Mouse (Mus musculus) embryonic facial prominence, embryonic 14.5 days (tissue): Measurements from ENCODE around the gene Wdr83os. TPM values are rescaled to one million over a fixed set of nuclear protein-coding genes. Genes with fewer than 3 reads are reported as not detected.

Experiments
- ATAC-seq: fragments of 200-750 bp; cut with Nextera tagmentation; 2 replicates; pipeline ENCODE4 v1.8.0; 2017; ENCODE audit warnings: low read depth, moderate number of reproducible peaks, moderate TSS enrichment
- DNase-seq: peaks from one replicate; pipeline ENCODE4 v3.0.0-alpha.2; 2015; ENCODE audit warnings: low spot score
- H3K27ac ChIP-seq: fragments of 300-500 bp; sonication (generic); replicated peaks from 2 replicates; pipeline ENCODE4 v1.5.1; 2014; ENCODE audit warnings: low read depth, mild to moderate bottlenecking, low read length, moderate library complexity
- H3K27me3 ChIP-seq: fragments of 300-500 bp; sonication (generic); replicated peaks from 2 replicates; pipeline ENCODE4 v1.6.1; 2014; ENCODE audit warnings: low read length; ENCODE audit not compliant: control insufficient read depth, insufficient read depth
- H3K36me3 ChIP-seq: fragments of 300-500 bp; sonication (generic); 2 replicates; pipeline ENCODE4 v1.6.1; 2014; ENCODE audit warnings: low read length, mixed read lengths; ENCODE audit not compliant: control insufficient read depth, insufficient read depth
- H3K4me1 ChIP-seq: fragments of 300-500 bp; sonication (generic); 2 replicates; pipeline ENCODE4 v1.6.1; 2014; ENCODE audit warnings: antibody characterized with exemption, low read length; ENCODE audit not compliant: control insufficient read depth, insufficient read depth
- H3K4me2 ChIP-seq: fragments of 300-500 bp; sonication (generic); 2 replicates; pipeline ENCODE4 v1.6.1; 2014; ENCODE audit warnings: low read depth, mild to moderate bottlenecking, low read length, moderate library complexity, mixed read lengths
- H3K4me3 ChIP-seq: fragments of 300-500 bp; sonication (generic); 2 replicates; pipeline ENCODE4 v1.5.1; 2014; ENCODE audit warnings: low read depth, mild to moderate bottlenecking, low read length
- H3K9ac ChIP-seq: fragments of 300-500 bp; sonication (generic); 2 replicates; pipeline ENCODE4 v1.6.1; 2014; ENCODE audit warnings: low read depth, mild to moderate bottlenecking, low read length, moderate library complexity, mixed read lengths
- H3K9me3 ChIP-seq: fragments of 300-500 bp; sonication (generic); 2 replicates; pipeline ENCODE4 v1.6.1; 2016; ENCODE audit warnings: low read length; ENCODE audit not compliant: control insufficient read depth
- WGBS: fragments of 180-500 bp; shearing (Covaris S2); extraction: QIAGEN DNeasy Blood & Tissue Kit; methylation state at CpG from one replicate; pipeline ENCODE4 v1.1.7; 2014; 5-methylcytosine and 5-hydroxymethylcytosine counted together
- polyA plus RNA-seq: library from polyadenylated mRNA; unstranded; fragments of >200 nt; fragmentation: Nextera tagmentation; extraction: Ambion mirVana; gene quantifications from 2 replicates; pipeline ENCODE4 v1.2.1, GENCODE M21; 2014

Gene Wdr83os
- polyA plus RNA-seq = 125 and 127 TPM in 2 replicates

DNA sequence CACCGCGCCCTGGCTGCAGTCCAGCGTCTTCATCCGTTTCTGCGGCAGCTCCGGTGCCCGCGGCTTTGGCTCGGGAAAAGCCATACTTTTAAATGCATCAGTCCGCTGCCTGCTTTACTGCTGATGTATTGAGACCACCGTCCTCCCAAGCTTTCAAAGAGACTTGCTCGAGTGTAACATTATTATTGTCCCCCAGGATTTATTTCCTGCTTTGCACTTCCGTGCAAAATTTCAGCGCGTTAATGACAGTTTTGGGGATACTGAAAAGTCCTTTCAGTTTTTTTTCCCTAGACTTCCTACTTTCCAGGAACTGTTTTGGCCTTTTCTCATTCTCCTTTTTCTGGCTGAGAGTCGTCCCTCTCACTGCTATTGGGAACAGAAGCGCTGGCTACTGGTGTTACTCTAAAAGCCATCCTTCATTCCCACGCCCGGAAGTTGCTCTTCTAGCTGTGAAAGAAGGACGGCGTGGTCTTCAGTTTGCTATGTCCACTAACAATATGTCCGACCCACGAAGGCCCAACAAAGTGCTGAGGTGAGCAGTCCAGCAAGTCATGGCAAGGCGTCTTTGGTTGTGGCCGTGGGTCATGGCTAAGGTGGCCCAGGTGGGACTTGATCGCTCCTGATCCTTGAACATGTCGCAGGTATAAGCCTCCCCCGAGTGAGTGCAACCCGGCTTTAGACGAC lies at the start of gene Wdr83os:
Wdr83os (plus strand) TSS at position 209 of the 684 bp plus-strand sequence.
- no peaks in the 10 kb centered on the region for H3K9me3 ChIP-seq
- peak within 1 kb of the TSS; percentile 75 for H3K4me3 ChIP-seq
- peaks cover 16% of the 10 kb centered on the region for H3K4me1 ChIP-seq
- peak within 1 kb of the TSS; percentile 87 for H3K4me2 ChIP-seq
- H3K36me3 ChIP-seq = peaks cover 33% of the 10 kb centered on the region
- peak within 1 kb of the TSS; percentile 72 for H3K27ac ChIP-seq
- peak; percentile 16; the same call in 1 of the 2 replicates for ATAC-seq
- peak within 1 kb of the TSS; percentile 81 for H3K9ac ChIP-seq
- WGBS = under 1% methylated on average over 30 of the region's 30 CpGs
- H3K27me3 ChIP-seq = no peaks in the 10 kb centered on the region
- DNase-seq = peak; percentile 84

DNA sequence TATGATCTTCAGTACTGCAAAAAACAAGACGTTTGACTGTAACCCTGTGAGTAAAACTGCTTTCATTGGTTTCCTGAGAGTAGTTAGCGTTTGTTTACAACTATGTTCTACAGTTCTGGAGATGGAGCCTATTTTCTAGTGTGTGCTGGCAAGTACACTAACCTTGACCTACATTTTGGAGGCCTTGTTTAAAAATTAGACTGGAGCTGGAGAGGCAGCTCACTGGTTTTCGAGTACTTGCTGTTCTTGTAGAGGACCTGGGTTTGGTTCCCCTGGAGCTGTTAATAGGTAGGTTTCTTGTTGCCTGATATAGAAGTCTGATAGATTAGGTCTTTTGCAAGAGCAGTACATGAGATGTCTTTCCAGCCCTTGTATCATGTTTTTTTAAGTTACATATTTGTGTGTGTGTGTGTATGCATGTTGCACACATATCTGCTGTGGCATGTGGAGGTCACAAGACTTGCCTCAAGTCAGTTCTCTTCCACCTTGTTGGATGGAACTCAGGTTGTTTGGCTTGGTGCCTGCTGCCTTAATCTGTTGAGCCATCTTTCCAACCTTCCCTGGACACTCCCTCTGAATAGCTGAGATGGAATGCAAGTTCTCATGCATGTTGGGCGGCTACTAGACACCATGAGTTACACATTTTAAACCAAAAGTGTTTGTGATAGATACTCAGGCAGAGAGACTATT lies 47.8 kb upstream of the Wdr83os start:
- Histone ChIP-seq H3K4me1 (peaks cover 22% of the 10 kb centered on the region), H3K4me3 (no peak overlapping the region), H3K9ac (no peak overlapping the region), H3K36me3 (peaks cover 51% of the 10 kb centered on the region), H3K4me2 (no peak overlapping the region), H3K27me3 (no peaks in the 10 kb centered on the region), H3K9me3 (no peaks in the 10 kb centered on the region), H3K27ac (no peak overlapping the region)
- DNase-seq (no peak), ATAC-seq (no peak)
- WGBS = 86% methylated on average over 4 of the region's 4 CpGs

DNA sequence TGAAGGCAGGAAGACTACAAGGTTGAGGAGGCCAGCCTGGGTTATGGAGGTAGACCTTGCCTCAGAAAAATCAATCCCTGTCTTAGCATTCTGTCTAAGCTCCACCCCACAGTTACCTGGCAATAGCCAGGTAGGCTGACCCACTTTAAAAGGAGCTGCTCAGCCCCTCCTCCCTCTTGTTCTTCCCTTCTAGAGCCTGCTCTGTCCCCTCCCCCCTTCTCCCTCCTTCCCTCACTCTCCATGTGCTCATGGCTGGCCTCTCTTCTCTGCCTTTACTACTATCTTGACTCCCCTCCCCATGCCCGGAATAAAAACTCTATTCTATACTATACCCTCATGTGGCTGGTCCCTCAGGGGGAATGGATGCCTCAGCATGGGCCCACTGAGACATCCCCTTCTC lies 46.7 kb upstream of the Wdr83os start:
- H3K4me1 ChIP-seq = peaks cover 18% of the 10 kb centered on the region
- ATAC-seq = no peak
- peaks cover 50% of the 10 kb centered on the region for H3K36me3 ChIP-seq
- H3K4me2 ChIP-seq = no peak overlapping the region
- no peak for DNase-seq
- H3K9ac ChIP-seq = no peak overlapping the region
- no peaks in the 10 kb centered on the region for H3K9me3 ChIP-seq
- no peak overlapping the region for H3K27ac ChIP-seq
- no peak overlapping the region for H3K4me3 ChIP-seq
- H3K27me3 ChIP-seq = no peaks in the 10 kb centered on the region
- WGBS = 67% methylated on average over 1 of the region's 1 CpGs

DNA sequence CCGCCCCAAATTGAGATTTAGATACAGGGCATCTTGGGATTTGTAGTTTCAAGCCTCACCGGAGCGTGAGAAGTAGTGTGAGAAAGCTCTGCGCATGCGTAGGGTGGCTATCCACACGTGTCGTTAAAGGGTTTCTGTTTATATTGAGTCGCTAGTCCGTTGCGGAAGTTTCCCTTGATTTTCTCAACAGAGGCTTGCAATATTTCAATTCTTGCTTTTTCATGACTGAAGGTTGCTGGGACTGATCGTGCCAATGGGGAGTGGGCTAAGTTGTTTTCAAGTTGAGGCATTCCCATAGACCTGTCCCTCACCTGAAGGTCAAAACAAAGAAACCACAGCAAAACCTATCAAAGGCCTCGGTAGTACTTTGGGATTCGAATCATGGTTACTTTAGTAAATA lies 45.8 kb upstream of the Wdr83os start:
- Histone ChIP-seq H3K4me3 (peak overlapping the region; percentile 80), H3K4me2 (peak overlapping the region; percentile 91), H3K36me3 (peaks cover 42% of the 10 kb centered on the region), H3K27ac (0 out of 2 replicates have a peak overlapping the region, but pooled peaks have one; percentile 18), H3K4me1 (peaks cover 18% of the 10 kb centered on the region), H3K9me3 (no peaks in the 10 kb centered on the region), H3K9ac (peak overlapping the region; percentile 80; the same call in 1 of the 2 replicates), H3K27me3 (no peaks in the 10 kb centered on the region)
- ATAC-seq (no peak), DNase-seq (peak; percentile 94)
- WGBS = 7% methylated on average over 12 of the region's 13 CpGs

DNA sequence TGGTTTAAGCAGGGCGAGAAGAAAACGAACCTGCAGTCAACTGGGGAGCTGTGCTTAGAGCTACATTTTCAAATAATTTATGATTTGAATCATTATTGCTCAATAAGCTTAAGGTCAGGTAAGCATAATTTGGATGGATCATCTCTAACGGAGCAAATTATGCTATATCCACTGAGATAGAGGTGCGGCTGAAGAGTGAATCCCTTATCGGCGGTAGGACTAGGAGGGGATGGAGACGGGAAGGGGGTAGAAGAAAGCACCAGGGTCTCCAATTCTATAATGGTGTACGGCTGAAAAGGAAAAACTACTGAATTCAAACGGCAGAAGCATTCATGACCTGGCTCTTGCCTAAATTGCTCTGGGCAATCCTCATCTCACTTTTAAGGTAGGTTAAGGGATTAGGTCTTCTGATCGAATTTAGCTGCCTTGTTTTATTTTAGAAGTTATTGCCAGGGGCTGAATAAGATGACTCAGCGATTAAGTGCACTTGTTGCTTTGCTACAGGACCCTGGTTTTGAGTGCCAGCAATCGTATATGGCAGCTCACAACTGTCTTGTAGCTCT lies 45.3 kb upstream of the Wdr83os start:
- DNase-seq = no peak
- ATAC-seq = no peak
- Histone ChIP-seq H3K9me3 (no peaks in the 10 kb centered on the region), H3K9ac (peak overlapping the region; percentile 80), H3K4me1 (peaks cover 18% of the 10 kb centered on the region), H3K4me3 (peak overlapping the region; percentile 80), H3K4me2 (peak overlapping the region; percentile 91), H3K27me3 (no peaks in the 10 kb centered on the region), H3K27ac (peak overlapping the region; percentile 100), H3K36me3 (peaks cover 42% of the 10 kb centered on the region)
- 3% methylated on average over 12 of the region's 12 CpGs for WGBS

DNA sequence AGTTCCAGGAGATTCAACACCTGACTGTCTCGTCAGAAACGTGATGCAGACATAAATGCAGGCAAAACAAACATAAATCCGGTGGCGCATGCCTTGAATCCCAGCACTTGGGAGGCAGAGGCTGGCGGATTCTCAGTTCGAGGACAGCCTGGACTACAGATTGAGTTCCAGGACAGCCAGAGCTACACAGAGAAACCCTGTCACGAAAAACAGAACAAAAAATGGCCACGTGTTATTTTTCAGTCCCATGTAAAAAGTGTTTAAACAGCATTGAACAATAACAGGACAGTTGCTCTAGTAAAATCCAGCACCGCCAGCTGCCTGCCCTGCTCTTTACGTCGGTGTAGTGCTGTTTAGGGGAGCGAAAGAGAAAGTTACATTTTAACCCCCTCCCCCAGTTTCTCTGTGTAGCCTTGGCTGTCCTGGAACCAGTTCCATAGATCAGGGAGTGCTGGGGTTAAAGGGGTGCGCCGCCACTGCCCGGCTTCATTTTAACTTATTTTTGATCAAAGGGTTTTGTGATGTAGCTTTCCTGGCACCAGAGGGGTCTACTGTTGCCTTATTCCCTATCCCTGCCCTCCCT lies 44.7 kb upstream of the Wdr83os start:
- peak; percentile 2; the same call in 1 of the 2 replicates for ATAC-seq

DNA sequence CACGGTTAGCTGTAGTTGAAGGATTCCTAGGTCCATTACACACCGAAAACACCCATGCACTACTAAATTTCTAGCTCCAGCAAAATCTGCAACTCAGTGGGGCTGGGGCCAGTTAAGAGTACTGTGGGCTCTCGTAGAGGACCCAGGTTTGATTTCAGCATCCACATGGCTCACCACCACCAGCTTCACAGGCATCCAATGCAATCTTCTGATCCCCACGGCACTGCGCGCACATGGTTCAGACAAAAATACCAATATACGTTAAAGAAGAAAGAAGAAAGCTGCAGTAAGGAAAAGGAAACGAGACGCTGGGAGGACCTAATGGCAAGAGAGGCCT lies 44.2 kb upstream of the Wdr83os start:
- Histone ChIP-seq H3K27ac (peak overlapping the region; percentile 100), H3K4me2 (peak overlapping the region; percentile 91), H3K36me3 (peaks cover 41% of the 10 kb centered on the region), H3K4me3 (peak overlapping the region; percentile 80), H3K9me3 (no peaks in the 10 kb centered on the region), H3K27me3 (no peaks in the 10 kb centered on the region), H3K9ac (peak overlapping the region; percentile 80), H3K4me1 (peaks cover 18% of the 10 kb centered on the region)
- ATAC-seq = peak; percentile 15
- no peak for DNase-seq
- WGBS = 0% methylated on average over 9 of the region's 9 CpGs

More for the DNA sequence above, 44.7 kb upstream of the Wdr83os start:
- no peaks in the 10 kb centered on the region for H3K9me3 ChIP-seq
- under 1% methylated on average over 15 of the region's 15 CpGs for whole genome bisulfite sequencing
- H3K4me2 ChIP-seq = peak overlapping the region; percentile 91
- peak overlapping the region; percentile 100 for H3K27ac ChIP-seq
- H3K4me3 ChIP-seq = peak overlapping the region; percentile 80
- DNase-seq = peak; percentile 51
- H3K4me1 ChIP-seq = peaks cover 18% of the 10 kb centered on the region
- peaks cover 42% of the 10 kb centered on the region for H3K36me3 ChIP-seq
- no peaks in the 10 kb centered on the region for H3K27me3 ChIP-seq
- H3K9ac ChIP-seq = peak overlapping the region; percentile 80

DNA sequence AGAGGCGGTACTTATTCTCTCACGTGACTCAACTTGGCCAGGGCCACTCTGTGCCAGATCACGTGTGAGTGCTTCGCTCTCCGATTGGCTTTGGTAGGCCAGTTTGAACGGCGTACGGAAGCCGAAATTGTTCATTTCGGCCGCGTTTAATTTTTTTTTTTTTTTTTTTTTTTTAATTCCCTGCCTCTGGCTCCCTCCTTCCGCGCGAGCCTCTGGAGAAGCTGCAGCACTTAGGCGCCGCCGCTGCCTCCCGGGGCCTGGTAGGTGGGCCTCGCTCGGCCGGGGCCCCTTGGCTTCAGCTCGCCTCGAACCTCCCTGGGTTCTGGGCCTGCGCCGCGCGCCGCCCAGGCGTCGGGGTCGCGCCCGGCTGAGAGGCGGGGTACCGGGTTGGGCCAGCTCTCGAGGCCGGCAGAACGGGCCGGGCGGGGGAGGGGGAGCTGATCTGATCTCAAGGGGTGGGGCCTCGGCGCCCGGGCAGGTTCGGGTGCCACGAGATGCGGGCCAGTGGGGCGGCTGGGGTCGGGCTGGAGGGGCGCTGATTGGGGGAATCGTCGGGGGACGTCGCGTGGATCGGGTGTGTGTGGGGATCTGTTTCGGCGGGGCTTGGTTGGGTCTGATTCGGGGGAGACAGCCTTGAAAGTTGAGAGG lies 43.7 kb upstream of the Wdr83os start, which contains the start of gene Tnpo2:
Tnpo2 (plus strand) TSS at position 198 of the 648 bp plus-strand sequence.
- peak within 1 kb of the TSS; percentile 87 for H3K9ac ChIP-seq
- DNase-seq (peak; percentile 100), ATAC-seq (peak; percentile 90)
- no peaks in the 10 kb centered on the region for H3K9me3 ChIP-seq
- WGBS = under 1% methylated on average over 52 of the region's 59 CpGs
- H3K27me3 ChIP-seq = no peaks in the 10 kb centered on the region
- peaks cover 18% of the 10 kb centered on the region for H3K4me1 ChIP-seq
- H3K4me3 ChIP-seq = peak within 1 kb of the TSS; percentile 80
- H3K36me3 ChIP-seq = peaks cover 41% of the 10 kb centered on the region
- peak within 1 kb of the TSS; percentile 100 for H3K27ac ChIP-seq
- H3K4me2 ChIP-seq = peak within 1 kb of the TSS; percentile 91
